Comparison of ENCODE assay signal across 8 mouse cellular contexts in genomic region chr8:110676702-110677101, GRCm38 (mm10). TPM values are rescaled to one million over a fixed set of nuclear protein-coding genes. Genes with fewer than 3 reads are reported as not detected.
A peak's percentile ranks its signal among the peaks of the same experiment; 100 is the strongest.
DNase-seq lines count a peak whose midpoint lies in the region; ATAC-seq and TF ChIP-seq lines count a peak whose summit lies in the region.

No protein-coding gene starts in this region.

- ATAC-seq in liver, embryonic 12.5 days, result no peak

- H3K4me1 ChIP-seq in embryonic fibroblast, embryonic 13.5 days (ENCODE audit: control insufficient read depth, insufficient read depth, low read length), result 0 out of 2 replicates have a peak, but pooled peaks cover 6% of the 10 kb centered on the region
- H3K4me1 ChIP-seq in small intestine, adult 2 months (ENCODE audit: control insufficient read depth, insufficient read depth, insufficient read length, low read length), result no peaks in the 10 kb centered on the region
- H3K4me1 ChIP-seq in liver, embryonic 12.5 days, result no peaks in the 10 kb centered on the region; the same call in 1 of the 2 replicates

- 88% methylated on average over 5 of the region's 5 CpGs for WGBS in small intestine, adult 2 months
- 70% methylated on average over 5 of the region's 5 CpGs for WGBS in liver, embryonic 12.5 days (ENCODE audit: insufficient replicate concordance)

- H3K27me3 ChIP-seq in small intestine, adult 2 months (ENCODE audit: control insufficient read depth, insufficient read depth, low read length), result no peaks in the 10 kb centered on the region
- H3K27me3 ChIP-seq in liver, embryonic 12.5 days (replicated peaks), result no peaks in the 10 kb centered on the region

- H3K9ac ChIP-seq in liver, embryonic 12.5 days, result no peak overlapping the region

- peak; percentile 21 to 36 for DNase-seq in lung, adult 18-20 months
- no peak for DNase-seq in lung, postnatal 14 days
- peak; percentile 36 to 37 for DNase-seq in heart, postnatal 14 days
- no peak for DNase-seq in kidney, adult 9 months
- no peak for DNase-seq in liver

- H3K9me3 ChIP-seq in liver, embryonic 12.5 days (replicated peaks), result no peaks in the 10 kb centered on the region

- no peak overlapping the region for H3K4me3 ChIP-seq in embryonic fibroblast, embryonic 13.5 days (ENCODE audit: insufficient read depth, low read length)
- H3K4me3 ChIP-seq in small intestine, adult 2 months (ENCODE audit: low read depth, low read length), result no peak overlapping the region
- H3K4me3 ChIP-seq in liver, embryonic 12.5 days, result no peak overlapping the region

- TF ChIP-seq POLR2A in embryonic fibroblast, embryonic 13.5 days (IDR thresholded peaks at IDR 0.05; ENCODE audit: low read depth, low read length), result no peak
- TF ChIP-seq POLR2A in small intestine, adult 2 months (IDR thresholded peaks at IDR 0.05; ENCODE audit: low read depth, low read length), result no peak

- H3K4me2 ChIP-seq in liver, embryonic 12.5 days, result no peak overlapping the region

- intact Hi-C loops in heart, postnatal 14 days (cut with DNase I), result no loop called here

- H3K27ac ChIP-seq in embryonic fibroblast, embryonic 13.5 days (ENCODE audit: insufficient read depth, low read length), result peak overlapping the region; percentile 85
- peak overlapping the region; percentile 64 for H3K27ac ChIP-seq in small intestine, adult 2 months (ENCODE audit: insufficient read depth, low read depth, low read length)
- no peak overlapping the region for H3K27ac ChIP-seq in liver, embryonic 12.5 days

- no peak for TF ChIP-seq CTCF in embryonic fibroblast, embryonic 13.5 days (IDR thresholded peaks at IDR 0.05; ENCODE audit: borderline replicate concordance, insufficient read depth, low read length)
- no peak for TF ChIP-seq CTCF in small intestine, adult 2 months (IDR thresholded peaks at IDR 0.05; ENCODE audit: extremely low read depth, insufficient read length, insufficient replicate concordance, low read depth, low read length)

- H3K36me3 ChIP-seq in small intestine, adult 2 months (ENCODE audit: control insufficient read depth, insufficient read depth, low read length), result peaks cover 17% of the 10 kb centered on the region; the same call in 1 of the 2 replicates
- peaks cover 75% of the 10 kb centered on the region for H3K36me3 ChIP-seq in liver, embryonic 12.5 days

RNA-seq across cellular contexts. Expression of gene Mtss1l, which starts 44.6 kb away (rescaled TPM):
- polyA plus RNA-seq in embryonic fibroblast, embryonic 13.5 days (2011; ENCODE audit: insufficient read length, low read depth, missing spikeins), result 33.7 and 54.3 TPM in 2 replicates
- total RNA-seq in heart, postnatal 14 days (2021), result 10 to 100 TPM; 31.4 to 32.9 TPM
- polyA plus RNA-seq in small intestine, adult 2 months (2012; rRNA removed), result 19.3 and 21.9 TPM in 2 replicates
- 3.7 and 3.9 TPM in 2 replicates for polyA plus RNA-seq in liver, embryonic 12.5 days (2016; fragmentation: Nextera tagmentation; extraction: Ambion mirVana)

RNA-seq across cellular contexts. Expression of gene Vac14, which starts 58.3 kb away (rescaled TPM):
- 21.1 and 22.0 TPM in 2 replicates for polyA plus RNA-seq in embryonic fibroblast, embryonic 13.5 days (2011; ENCODE audit: insufficient read length, low read depth, missing spikeins)
- total RNA-seq in heart, postnatal 14 days (2021), result 10 to 100 TPM; 15.5 to 16.2 TPM
- polyA plus RNA-seq in small intestine, adult 2 months (2012; rRNA removed), result 14.0 and 26.8 TPM in 2 replicates
- 28.3 and 30.5 TPM in 2 replicates for polyA plus RNA-seq in liver, embryonic 12.5 days (2016; fragmentation: Nextera tagmentation; extraction: Ambion mirVana)

Comparison
In these comparisons a context has a peak if more than half of its experiments do, and no peak if none do; other contexts are left out.
1. DNase-seq: peak in lung, adult 18-20 months (2 of 2) and heart, postnatal 14 days (2 of 2); none in lung, postnatal 14 days (single experiment), kidney, adult 9 months (single experiment) and liver (single experiment).